Mouse (Mus musculus) kidney, embryonic 16.5 days (tissue): ENCODE results near the gene Shank2. TPM values are rescaled to one million over a fixed set of nuclear protein-coding genes. Genes with fewer than 3 reads are reported as not detected.
A peak's percentile ranks its signal among the peaks of the same experiment; 100 is the strongest.

Experiments
- ATAC-seq: fragments of 200-750 bp; cut with Nextera tagmentation; 2 replicates; pipeline ENCODE4 v1.8.0; 2017; ENCODE audit warnings: moderate TSS enrichment; ENCODE audit not compliant: low FRiP score, low TSS enrichment
- H3K27ac ChIP-seq: fragments of 300-500 bp; sonication (generic); 2 replicates; pipeline ENCODE4 v1.5.1; 2014; ENCODE audit warnings: low read length
- H3K27me3 ChIP-seq: fragments of 300-500 bp; sonication (generic); 2 replicates; pipeline ENCODE4 v1.6.1; 2014; ENCODE audit warnings: low read length, control low read depth, mixed read lengths; ENCODE audit not compliant: insufficient read depth
- H3K36me3 ChIP-seq: fragments of 300-500 bp; sonication (generic); 2 replicates; pipeline ENCODE4 v1.6.1; 2014; ENCODE audit warnings: low read length, control low read depth, mixed read lengths; ENCODE audit not compliant: insufficient read depth
- H3K4me1 ChIP-seq: fragments of 300-500 bp; sonication (generic); 2 replicates; pipeline ENCODE4 v1.6.1; 2014; ENCODE audit warnings: low read length, control low read depth, mixed read lengths; ENCODE audit not compliant: insufficient read depth
- H3K4me2 ChIP-seq: fragments of 300-500 bp; sonication (generic); replicated peaks from 2 replicates; pipeline ENCODE4 v1.6.1; 2014; ENCODE audit warnings: low read depth, low read length
- H3K4me3 ChIP-seq: fragments of 300-500 bp; sonication (generic); 2 replicates; pipeline ENCODE4 v1.5.1; 2014; ENCODE audit warnings: mild to moderate bottlenecking, low read length
- H3K9ac ChIP-seq: fragments of 300-500 bp; sonication (generic); replicated peaks from 2 replicates; pipeline ENCODE4 v1.6.1; 2014; ENCODE audit warnings: low read length
- H3K9me3 ChIP-seq: fragments of 300-500 bp; sonication (generic); 2 replicates; pipeline ENCODE4 v1.6.1; 2016; ENCODE audit warnings: low read length, control low read depth
- WGBS: fragments of 180-500 bp; shearing (Covaris S2); extraction: QIAGEN DNeasy Blood & Tissue Kit; methylation state at CpG from one replicate; pipeline ENCODE4 v1.1.7; 2014; 5-methylcytosine and 5-hydroxymethylcytosine counted together
- polyA plus RNA-seq: library from polyadenylated mRNA; unstranded; fragments of >200 nt; fragmentation: Nextera tagmentation; extraction: Ambion mirVana; gene quantifications from 2 replicates; pipeline ENCODE4 v1.2.1, GENCODE M21; 2015

Gene Shank2
- polyA plus RNA-seq, 1 experiment from 2014 or later = 4.0 TPM

DNA sequence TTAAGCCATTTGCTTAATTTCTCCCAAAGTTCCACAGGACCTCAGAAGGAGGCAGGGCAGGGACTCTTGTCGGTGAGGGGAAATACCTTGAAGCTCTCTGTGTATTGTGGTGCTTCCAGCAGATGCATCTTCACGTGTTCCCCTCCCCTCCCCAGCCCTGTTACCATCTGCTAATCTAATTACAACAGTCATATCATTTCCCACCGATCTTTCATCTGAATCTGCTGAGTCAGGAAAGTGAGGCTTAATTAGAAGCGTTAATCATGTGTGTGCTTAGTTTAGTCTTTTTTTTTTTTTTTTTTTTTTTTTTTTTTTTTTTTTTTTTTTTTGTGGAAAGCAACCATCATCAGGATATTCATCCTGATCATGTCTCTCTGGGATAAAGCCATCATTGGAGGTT, 256.6 kb downstream of the Shank2 start:
- no peak overlapping the region for H3K9ac ChIP-seq
- no peak overlapping the region for H3K4me3 ChIP-seq
- H3K4me1 ChIP-seq = 0 out of 2 replicates have a peak, but pooled peaks cover 3% of the 10 kb centered on the region
- H3K9me3 ChIP-seq = no peaks in the 10 kb centered on the region
- no peak overlapping the region for H3K4me2 ChIP-seq
- H3K27ac ChIP-seq = no peak overlapping the region
- no peaks in the 10 kb centered on the region for H3K36me3 ChIP-seq
- no peak for ATAC-seq
- no peaks in the 10 kb centered on the region for H3K27me3 ChIP-seq
- WGBS = 35% methylated on average over 4 of the region's 4 CpGs

DNA sequence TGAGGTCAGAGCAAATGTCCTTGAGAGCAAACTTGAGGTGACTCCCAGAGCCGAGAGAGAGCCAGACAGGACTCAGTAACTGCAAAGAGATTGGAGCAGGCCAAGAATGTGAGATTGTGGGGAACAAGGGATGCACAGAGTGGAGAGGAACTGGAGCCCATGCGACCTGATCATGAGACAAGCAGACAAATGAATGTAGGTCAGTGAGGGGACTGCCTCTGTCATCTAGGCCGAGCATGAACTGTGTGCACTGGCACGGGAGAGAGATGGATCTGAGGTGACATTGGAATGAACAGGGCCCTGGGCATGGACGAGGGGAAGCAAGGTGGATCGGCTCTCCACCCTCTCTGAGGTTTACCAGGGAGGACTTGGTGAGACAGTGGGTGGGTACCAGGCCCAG, 260.9 kb downstream of the Shank2 start:
- ATAC-seq = no peak
- H3K9ac ChIP-seq = no peak overlapping the region
- H3K4me3 ChIP-seq = no peak overlapping the region
- no peaks in the 10 kb centered on the region for H3K9me3 ChIP-seq
- H3K36me3 ChIP-seq = no peaks in the 10 kb centered on the region
- 75% methylated on average over 6 of the region's 6 CpGs for WGBS
- H3K4me2 ChIP-seq = no peak overlapping the region
- peaks cover 6% of the 10 kb centered on the region; the same call in 1 of the 2 replicates for H3K4me1 ChIP-seq
- H3K27me3 ChIP-seq = no peaks in the 10 kb centered on the region
- H3K27ac ChIP-seq = no peak overlapping the region

DNA sequence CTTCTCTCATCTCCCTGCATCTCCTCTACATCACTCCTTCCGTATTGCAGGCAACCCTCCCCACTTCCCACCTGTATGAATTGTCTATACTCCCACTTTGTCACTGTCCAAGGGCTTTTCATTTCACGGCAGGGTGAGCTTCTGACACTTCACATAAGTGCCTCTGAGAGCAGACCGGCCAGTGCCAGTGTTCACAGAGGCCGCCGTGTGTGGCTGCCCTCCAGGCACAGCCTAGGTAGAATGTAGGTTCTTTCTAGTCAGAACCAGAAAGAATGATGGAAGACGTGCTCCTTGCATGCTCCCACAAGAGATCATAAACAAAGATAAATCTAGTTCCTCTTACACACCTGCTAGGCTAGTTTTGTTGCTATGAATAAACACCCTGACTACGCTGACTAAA, 265.0 kb downstream of the Shank2 start:
- Histone ChIP-seq H3K4me2 (no peak overlapping the region), H3K36me3 (no peaks in the 10 kb centered on the region), H3K9me3 (no peaks in the 10 kb centered on the region), H3K4me3 (no peak overlapping the region), H3K9ac (no peak overlapping the region), H3K27ac (0 out of 2 replicates have a peak overlapping the region, but pooled peaks have one; percentile 19), H3K27me3 (no peaks in the 10 kb centered on the region), H3K4me1 (peaks cover 6% of the 10 kb centered on the region; the same call in 1 of the 2 replicates)
- WGBS = 43% methylated on average over 7 of the region's 7 CpGs
- ATAC-seq = peak; percentile 83

DNA sequence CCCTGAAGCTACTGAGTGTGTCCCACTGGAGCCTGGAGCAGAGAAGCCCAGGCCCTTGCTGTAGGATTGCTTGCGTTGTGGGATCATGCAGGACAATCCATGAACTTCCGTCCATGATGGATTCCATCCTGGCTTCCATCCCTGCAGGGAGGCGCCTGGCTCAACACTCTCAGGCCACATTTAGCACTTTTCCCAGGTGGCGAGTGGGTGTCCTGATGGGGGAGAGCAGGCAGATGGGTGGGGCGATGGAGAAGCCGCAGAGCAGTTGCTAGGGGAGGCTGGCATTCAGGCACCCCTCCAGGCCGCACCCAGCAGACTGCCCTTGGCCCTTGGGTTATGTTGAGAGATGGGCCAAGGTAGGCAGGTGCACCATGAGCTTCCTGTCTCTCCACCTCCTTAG, 266.6 kb downstream of the Shank2 start:
- H3K4me1 ChIP-seq = peaks cover 6% of the 10 kb centered on the region; the same call in 1 of the 2 replicates
- no peak overlapping the region for H3K27ac ChIP-seq
- no peaks in the 10 kb centered on the region for H3K9me3 ChIP-seq
- ATAC-seq = no peak
- WGBS = 82% methylated on average over 7 of the region's 7 CpGs
- H3K36me3 ChIP-seq = no peaks in the 10 kb centered on the region
- no peak overlapping the region for H3K4me3 ChIP-seq
- H3K4me2 ChIP-seq = no peak overlapping the region
- no peaks in the 10 kb centered on the region for H3K27me3 ChIP-seq
- no peak overlapping the region for H3K9ac ChIP-seq

DNA sequence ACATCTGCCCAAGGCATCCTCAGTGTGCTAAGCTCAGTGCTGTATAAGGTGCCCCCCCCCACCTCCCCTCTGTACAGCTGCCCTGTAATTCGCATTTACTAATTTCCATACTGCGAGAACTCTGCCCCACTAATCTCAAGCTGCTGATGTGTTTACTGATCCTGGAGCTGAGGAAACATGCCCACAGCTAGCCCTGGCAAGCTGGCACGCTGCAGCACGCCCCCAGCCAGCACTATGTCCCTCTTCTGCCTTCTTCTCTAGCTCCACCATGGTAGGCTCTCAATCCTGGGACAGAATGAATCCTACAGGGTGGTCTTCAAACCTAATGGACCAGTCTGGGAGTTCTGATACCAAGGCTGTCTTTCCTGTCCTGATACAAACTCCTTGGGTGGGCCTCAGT, 267.1 kb downstream of the Shank2 start:
- WGBS = 87% methylated on average over 4 of the region's 4 CpGs
- Histone ChIP-seq H3K4me1 (peaks cover 6% of the 10 kb centered on the region; the same call in 1 of the 2 replicates), H3K9me3 (no peaks in the 10 kb centered on the region), H3K9ac (no peak overlapping the region), H3K27ac (no peak overlapping the region), H3K4me2 (no peak overlapping the region), H3K36me3 (no peaks in the 10 kb centered on the region), H3K27me3 (no peaks in the 10 kb centered on the region), H3K4me3 (no peak overlapping the region)
- ATAC-seq = no peak

DNA sequence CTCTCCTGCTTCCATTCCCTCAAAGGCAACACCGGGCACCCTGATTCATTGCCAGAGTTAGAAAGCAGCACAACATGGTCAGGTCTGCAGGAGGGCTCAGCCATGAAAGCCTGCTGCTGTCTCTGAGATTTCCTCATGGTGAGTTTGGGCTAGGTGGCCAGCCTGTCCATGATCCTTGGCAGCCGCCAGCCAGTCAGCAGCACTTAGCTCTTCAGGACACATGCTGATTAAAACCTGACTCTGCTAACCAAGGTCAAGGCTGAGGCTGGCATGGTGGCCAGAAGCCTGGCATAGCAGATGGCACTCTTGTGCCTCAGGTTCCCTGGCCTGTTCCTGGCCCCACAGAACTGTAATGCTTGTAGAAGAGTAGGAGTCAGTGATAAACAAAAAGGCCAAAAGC, 269.3 kb downstream of the Shank2 start:
- Histone ChIP-seq H3K9ac (no peak overlapping the region), H3K36me3 (no peaks in the 10 kb centered on the region), H3K27ac (no peak overlapping the region), H3K27me3 (no peaks in the 10 kb centered on the region), H3K4me1 (peaks cover 5% of the 10 kb centered on the region; the same call in 1 of the 2 replicates), H3K9me3 (no peaks in the 10 kb centered on the region), H3K4me3 (no peak overlapping the region), H3K4me2 (no peak overlapping the region)
- ATAC-seq = no peak
- WGBS = 83% methylated on average over 2 of the region's 2 CpGs

DNA sequence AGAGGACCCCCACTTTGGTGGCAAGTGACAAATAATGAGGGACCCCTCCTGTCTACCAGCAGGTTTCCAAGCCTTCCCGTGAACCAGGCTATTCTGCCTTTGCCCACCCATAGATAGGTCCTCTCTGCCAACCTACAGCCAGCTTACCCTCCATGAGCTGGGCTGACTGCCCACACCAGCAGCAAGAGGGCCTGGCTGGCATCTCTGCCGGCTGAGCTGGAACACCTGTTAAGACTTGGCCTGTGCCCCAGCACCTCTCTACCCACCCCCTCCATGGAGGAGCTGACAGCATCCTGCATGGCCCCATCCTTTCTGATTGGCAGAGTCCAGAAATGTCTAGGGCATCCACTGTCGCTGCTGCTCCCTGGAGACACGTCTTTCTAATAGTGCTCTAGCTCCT, 277.0 kb downstream of the Shank2 start:
- WGBS = 77% methylated on average over 4 of the region's 4 CpGs
- no peak overlapping the region for H3K9ac ChIP-seq
- ATAC-seq = no peak
- no peaks in the 10 kb centered on the region for H3K4me1 ChIP-seq
- H3K9me3 ChIP-seq = no peaks in the 10 kb centered on the region
- H3K36me3 ChIP-seq = no peaks in the 10 kb centered on the region
- H3K27me3 ChIP-seq = no peaks in the 10 kb centered on the region
- H3K4me2 ChIP-seq = no peak overlapping the region
- H3K4me3 ChIP-seq = no peak overlapping the region
- H3K27ac ChIP-seq = no peak overlapping the region

DNA sequence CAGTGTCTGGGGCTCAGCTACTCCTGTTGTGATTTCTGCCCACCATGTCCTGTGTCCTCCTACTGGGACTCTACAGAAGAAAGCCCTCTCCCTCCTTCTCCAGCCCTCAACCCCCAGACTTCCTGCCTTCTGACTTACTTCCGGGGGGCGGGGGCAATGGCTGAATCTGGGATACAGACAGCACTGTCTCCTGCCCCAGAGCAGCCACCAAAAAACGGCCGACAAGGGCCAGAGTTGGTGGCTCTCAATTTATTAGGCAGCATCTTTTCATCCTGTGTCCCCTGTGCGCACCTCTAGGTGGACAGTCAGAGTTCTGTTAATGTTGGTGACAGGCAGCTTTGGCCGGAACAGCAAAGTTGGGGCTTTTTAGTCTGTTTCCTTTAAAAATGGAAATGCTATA, 282.0 kb downstream of the Shank2 start:
- WGBS = 9% methylated on average over 6 of the region's 6 CpGs
- H3K27ac ChIP-seq = no peak overlapping the region

DNA sequence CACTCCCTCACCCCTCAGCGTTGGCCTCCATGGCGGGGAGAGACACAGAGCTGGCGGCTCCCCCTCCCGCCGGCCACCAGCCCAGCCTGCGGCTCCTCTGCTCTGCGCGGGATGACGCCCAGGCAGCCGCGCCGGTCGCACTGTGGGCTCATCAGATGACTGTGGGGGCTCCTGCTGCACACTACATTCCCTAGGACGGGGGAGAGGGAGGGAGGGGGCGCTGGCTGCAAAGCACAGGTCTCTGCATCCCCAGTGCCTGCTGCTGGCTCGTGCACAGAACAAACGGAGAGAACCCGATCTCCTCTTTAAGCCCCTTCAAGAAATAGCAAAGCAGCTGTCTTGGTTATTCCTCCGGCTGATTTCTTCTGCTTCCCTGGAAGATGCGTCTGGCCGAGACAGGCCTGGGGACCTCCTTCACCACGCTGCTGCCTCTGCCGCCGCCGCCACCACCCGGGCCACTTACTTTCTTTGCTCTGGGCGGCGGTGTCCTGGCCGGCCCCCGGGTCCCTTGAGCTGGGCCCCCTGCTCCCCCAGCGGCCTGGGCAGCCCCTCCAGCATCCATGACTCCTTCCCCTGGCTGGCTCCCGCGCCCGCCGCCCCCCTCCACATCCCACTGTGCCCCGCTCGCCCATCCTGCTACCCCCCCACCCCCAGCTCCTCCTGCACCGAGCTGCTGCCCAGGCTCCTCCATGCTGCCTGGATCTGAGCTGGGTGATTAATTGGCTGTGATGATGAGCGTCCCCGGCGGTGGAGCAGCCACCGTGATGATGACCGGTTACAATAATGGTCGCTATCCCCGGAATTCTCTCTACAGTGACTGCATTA, 282.7 kb downstream of the Shank2 start:
- H3K4me1 ChIP-seq = peaks cover 4% of the 10 kb centered on the region; the same call in 1 of the 2 replicates
- peak; percentile 76 for ATAC-seq
- WGBS = 2% methylated on average over 40 of the region's 45 CpGs
- H3K27ac ChIP-seq = no peak overlapping the region
- peak overlapping the region; percentile 41 for H3K4me3 ChIP-seq
- 0 out of 2 replicates have a peak, but pooled peaks cover 6% of the 10 kb centered on the region for H3K27me3 ChIP-seq
- H3K9me3 ChIP-seq = no peaks in the 10 kb centered on the region
- peak overlapping the region; percentile 53 for H3K9ac ChIP-seq
- no peaks in the 10 kb centered on the region for H3K36me3 ChIP-seq
- H3K4me2 ChIP-seq = peak overlapping the region; percentile 68

More for the DNA sequence above, 282.0 kb downstream of the Shank2 start:
- H3K9me3 ChIP-seq = no peaks in the 10 kb centered on the region
- H3K9ac ChIP-seq = peak overlapping the region; percentile 53
- peak overlapping the region; percentile 68 for H3K4me2 ChIP-seq
- H3K4me3 ChIP-seq = peak overlapping the region; percentile 41
- peaks cover 4% of the 10 kb centered on the region; the same call in 1 of the 2 replicates for H3K4me1 ChIP-seq
- ATAC-seq = 0 out of 2 replicates have a peak, but pooled peaks have one; percentile 23
- 0 out of 2 replicates have a peak, but pooled peaks cover 6% of the 10 kb centered on the region for H3K27me3 ChIP-seq
- H3K36me3 ChIP-seq = no peaks in the 10 kb centered on the region

DNA sequence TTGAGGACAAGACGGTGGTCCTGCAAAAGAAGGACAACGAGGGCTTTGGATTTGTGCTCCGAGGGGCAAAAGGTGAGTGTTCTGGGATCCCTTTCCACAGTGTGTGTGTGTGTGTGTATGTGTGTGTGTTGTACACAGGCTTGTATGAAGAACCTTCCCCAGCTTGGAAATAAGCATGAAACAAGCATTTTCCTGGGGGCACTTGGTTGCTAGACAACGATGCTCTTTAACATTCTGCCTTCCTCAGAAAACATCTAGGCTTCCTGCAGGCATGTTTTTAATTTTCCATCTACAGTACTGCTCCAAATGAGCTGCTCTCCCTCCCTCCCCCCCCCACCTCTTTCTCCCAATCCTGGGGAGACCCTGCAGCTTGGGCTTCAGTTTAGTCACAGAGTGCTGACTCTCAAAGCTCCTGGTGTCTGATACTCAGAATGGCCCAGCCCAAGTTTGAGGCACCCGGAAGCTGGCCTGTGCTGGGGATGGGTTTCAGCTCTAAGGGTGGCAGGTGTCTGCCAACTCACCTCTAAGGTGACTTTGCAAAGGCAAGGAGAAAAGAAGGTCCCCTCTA, 283.4 kb downstream of the Shank2 start:
- H3K27ac ChIP-seq = no peak overlapping the region
- no peaks in the 10 kb centered on the region for H3K9me3 ChIP-seq
- peak overlapping the region; percentile 41 for H3K4me3 ChIP-seq
- H3K9ac ChIP-seq = peak overlapping the region; percentile 53
- no peak for ATAC-seq
- no peaks in the 10 kb centered on the region for H3K36me3 ChIP-seq
- peaks cover 4% of the 10 kb centered on the region; the same call in 1 of the 2 replicates for H3K4me1 ChIP-seq
- 0 out of 2 replicates have a peak, but pooled peaks cover 6% of the 10 kb centered on the region for H3K27me3 ChIP-seq
- H3K4me2 ChIP-seq = peak overlapping the region; percentile 68
- WGBS = 35% methylated on average over 5 of the region's 5 CpGs
